Mouse (Mus musculus) CH12.LX (cell line): Measurements from ENCODE around the gene Scd4. TPM values are rescaled to one million over a fixed set of nuclear protein-coding genes. Genes with fewer than 3 reads are reported as not detected.

Experiments
- DNase-seq: peaks from one replicate; pipeline ENCODE4 v3.0.0-alpha.2; 2013; ENCODE audit errors: extremely low read depth
- H3K27ac ChIP-seq: 2 replicates; pipeline ENCODE4 v1.5.1; 2012; ENCODE audit warnings: low read depth, mild to moderate bottlenecking, control low read depth, moderate library complexity; ENCODE audit not compliant: insufficient read depth
- H3K27me3 ChIP-seq: replicated peaks from 2 replicates; pipeline ENCODE3; 2012; ENCODE audit warnings: inconsistent platforms
- H3K36me3 ChIP-seq, 2 experiments: replicated peaks in 1 of 2; 2 replicates each; pipeline versions ENCODE3 to v1.6.1; 2012; ENCODE audit warnings: inconsistent platforms in 1 of 2, low read length in 1 of 2, mild to moderate bottlenecking in 1 of 2, mixed read lengths in 1 of 2, moderate library complexity in 1 of 2; ENCODE audit not compliant: control insufficient read depth in 1 of 2, insufficient read depth in 1 of 2
- H3K4me1 ChIP-seq, 2 experiments: 2 replicates each; pipeline ENCODE4 v1.6.1; 2012; ENCODE audit warnings: inconsistent platforms in 1 of 2, moderate library complexity in 1 of 2; ENCODE audit not compliant: insufficient read depth in 2 of 2, control insufficient read depth in 1 of 2
- H3K4me2 ChIP-seq: 2 replicates; pipeline ENCODE4 v1.6.1; 2012; ENCODE audit warnings: low read depth, mild to moderate bottlenecking, control low read depth; ENCODE audit not compliant: poor library complexity, insufficient read depth, severe bottlenecking
- H3K4me3 ChIP-seq, 3 experiments: fragments of 150-350 bp in 1 of 3; sonication (generic) in 1 of 3; replicated peaks in 1 of 3; 2 replicates each; pipeline versions ENCODE3 to v1.5.1; 2011 to 2012; ENCODE audit warnings: low read depth in 2 of 3, low read length in 2 of 3, mild to moderate bottlenecking in 2 of 3, moderate library complexity in 2 of 3, control low read depth in 1 of 3, improper control_type of control experiment in 1 of 3, inconsistent platforms in 1 of 3, mixed read lengths in 1 of 3; ENCODE audit not compliant: poor library complexity in 1 of 3
- H3K79me2 ChIP-seq: replicated peaks from 2 replicates; pipeline ENCODE4 v1.6.1; 2012; ENCODE audit warnings: mild to moderate bottlenecking, moderate library complexity; ENCODE audit not compliant: control insufficient read depth, poor library complexity, insufficient read depth, severe bottlenecking; ENCODE audit errors: extremely low read depth
- H3K9ac ChIP-seq: 2 replicates; pipeline ENCODE4 v1.6.1; 2012; ENCODE audit warnings: low read depth, mild to moderate bottlenecking, control low read depth, moderate library complexity; ENCODE audit not compliant: insufficient read depth
- H3K9me3 ChIP-seq: replicated peaks from 2 replicates; pipeline ENCODE3; 2012; ENCODE audit warnings: low read length, inconsistent platforms, mixed read lengths
- CTCF ChIP-seq, 2 experiments: IDR thresholded peaks in 1 of 2; conservative IDR thresholded peaks in 1 of 2; 2 replicates each; pipeline ENCODE4 v1.5.1; 2011 to 2012; ENCODE audit warnings: low read depth in 2 of 2, low read length in 2 of 2, improper control_type of control experiment in 1 of 2, inconsistent platforms in 1 of 2, mild to moderate bottlenecking in 1 of 2, moderate library complexity in 1 of 2
- E2F4 ChIP-seq: IDR thresholded peaks from 2 replicates; pipeline ENCODE4 v1.6.1; 2011; ENCODE audit warnings: low read depth, low read length, improper control_type of control experiment; ENCODE audit not compliant: insufficient replicate concordance
- ELF1 ChIP-seq: IDR thresholded peaks from 2 replicates; pipeline ENCODE4 v1.6.1; 2014; ENCODE audit warnings: low read depth, mild to moderate bottlenecking, inconsistent platforms, low read length, improper control_type of control experiment
- EP300 ChIP-seq: IDR thresholded peaks from 2 replicates; pipeline ENCODE4 v1.6.1; 2011; ENCODE audit warnings: low read length, improper control_type of control experiment
- ETS1 ChIP-seq: conservative IDR thresholded peaks from 2 replicates; pipeline ENCODE4 v1.6.1; 2012; ENCODE audit warnings: low read depth, mild to moderate bottlenecking, inconsistent platforms, low read length, improper control_type of control experiment, moderate library complexity
- GABPA ChIP-seq: IDR thresholded peaks from 2 replicates; pipeline ENCODE4 v1.6.1; 2012; ENCODE audit warnings: low read depth, low read length, improper control_type of control experiment, inconsistent platforms; ENCODE audit not compliant: insufficient replicate concordance
- HCFC1 ChIP-seq: IDR thresholded peaks from 2 replicates; pipeline ENCODE4 v1.6.1; 2012; ENCODE audit warnings: low read depth, mild to moderate bottlenecking, inconsistent platforms, low read length, improper control_type of control experiment
- IRF4 ChIP-seq: IDR thresholded peaks from 2 replicates; pipeline ENCODE4 v1.6.1; 2014; ENCODE audit warnings: low read depth, mild to moderate bottlenecking, inconsistent platforms, low read length, improper control_type of control experiment
- JUN ChIP-seq: IDR thresholded peaks from 2 replicates; pipeline ENCODE4 v1.6.1; 2011; ENCODE audit warnings: low read depth, mild to moderate bottlenecking, low read length, improper control_type of control experiment, moderate library complexity; ENCODE audit not compliant: insufficient read depth
- JUND ChIP-seq: conservative IDR thresholded peaks from 2 replicates; pipeline ENCODE4 v1.6.1; 2011; ENCODE audit warnings: low read depth, low read length, improper control_type of control experiment
- KAT2A ChIP-seq: IDR thresholded peaks from 2 replicates; pipeline ENCODE4 v1.6.1; 2012; ENCODE audit warnings: low read length, improper control_type of control experiment, inconsistent platforms; ENCODE audit not compliant: insufficient replicate concordance
- MAFK ChIP-seq: IDR thresholded peaks from 2 replicates; pipeline ENCODE4 v1.6.1; 2011; ENCODE audit warnings: low read length, improper control_type of control experiment; ENCODE audit not compliant: insufficient replicate concordance
- MAX ChIP-seq: IDR thresholded peaks from 2 replicates; pipeline ENCODE4 v1.6.1; 2011; ENCODE audit warnings: low read length, improper control_type of control experiment
- MAZ ChIP-seq: IDR thresholded peaks from 2 replicates; pipeline ENCODE4 v1.6.1; 2012; ENCODE audit warnings: low read depth, mild to moderate bottlenecking, inconsistent platforms, low read length, improper control_type of control experiment, moderate library complexity
- MEF2A ChIP-seq: IDR thresholded peaks from 2 replicates; pipeline ENCODE4 v1.6.1; 2014; ENCODE audit warnings: low read depth, mild to moderate bottlenecking, inconsistent platforms, low read length, improper control_type of control experiment, borderline replicate concordance
- MXI1 ChIP-seq: IDR thresholded peaks from 2 replicates; pipeline ENCODE4 v1.6.1; 2011; ENCODE audit warnings: mild to moderate bottlenecking, low read depth, low read length, improper control_type of control experiment
- MYC ChIP-seq: IDR thresholded peaks from 2 replicates; pipeline ENCODE4 v1.6.1; 2011; ENCODE audit warnings: low read depth, mild to moderate bottlenecking, improper control_type of control experiment, low read length
- NELFE ChIP-seq: IDR thresholded peaks from 2 replicates; pipeline ENCODE4 v1.6.1; 2011; ENCODE audit warnings: low read depth, low read length, improper control_type of control experiment
- PAX5 ChIP-seq: IDR thresholded peaks from 2 replicates; pipeline ENCODE4 v1.6.1; 2012; ENCODE audit warnings: low read length, inconsistent platforms, mixed read lengths
- POLR2AphosphoS2 ChIP-seq: IDR thresholded peaks from 2 replicates; pipeline ENCODE4 v1.6.1; 2011; ENCODE audit warnings: low read depth, low read length, improper control_type of control experiment
- RAD21 ChIP-seq: IDR thresholded peaks from 2 replicates; pipeline ENCODE4 v1.6.1; 2011; ENCODE audit warnings: low read depth, mild to moderate bottlenecking, low read length, improper control_type of control experiment, moderate library complexity
- RCOR1 ChIP-seq: conservative IDR thresholded peaks from 2 replicates; pipeline ENCODE4 v1.6.1; 2012; ENCODE audit warnings: low read depth, mild to moderate bottlenecking, inconsistent platforms, low read length, improper control_type of control experiment
- SIN3A ChIP-seq: IDR thresholded peaks from 2 replicates; pipeline ENCODE4 v1.6.1; 2012; ENCODE audit warnings: low read length, improper control_type of control experiment, inconsistent platforms
- SMC3 ChIP-seq: IDR thresholded peaks from 2 replicates; pipeline ENCODE4 v1.6.1; 2011; ENCODE audit warnings: low read depth, low read length, improper control_type of control experiment
- TBP ChIP-seq: conservative IDR thresholded peaks from 2 replicates; pipeline ENCODE4 v1.6.1; 2011; ENCODE audit warnings: low read depth, low read length, improper control_type of control experiment
- TCF12 ChIP-seq: IDR thresholded peaks from 2 replicates; pipeline ENCODE4 v1.6.1; 2014; ENCODE audit warnings: low read depth, mild to moderate bottlenecking, inconsistent platforms, low read length, improper control_type of control experiment
- UBTF ChIP-seq: IDR thresholded peaks from 2 replicates; pipeline ENCODE4 v1.6.1; 2012; ENCODE audit warnings: low read depth, mild to moderate bottlenecking, inconsistent platforms, low read length, improper control_type of control experiment, moderate library complexity
- USF1 ChIP-seq: IDR thresholded peaks from 2 replicates; pipeline ENCODE4 v1.6.1; 2014; ENCODE audit warnings: low read depth, mild to moderate bottlenecking, inconsistent platforms, low read length, improper control_type of control experiment
- ZC3H11A ChIP-seq: IDR thresholded peaks from 2 replicates; pipeline ENCODE4 v1.6.1; 2012; ENCODE audit warnings: low read depth, mild to moderate bottlenecking, inconsistent platforms, low read length, improper control_type of control experiment
- ZKSCAN1 ChIP-seq: IDR thresholded peaks from 2 replicates; pipeline ENCODE4 v1.6.1; 2012; ENCODE audit warnings: low read depth, inconsistent platforms, low read length, improper control_type of control experiment, borderline replicate concordance
- ZNF384 ChIP-seq: IDR thresholded peaks from 2 replicates; pipeline ENCODE4 v1.6.1; 2012; ENCODE audit warnings: low read depth, low read length, improper control_type of control experiment, inconsistent platforms
- dilution Hi-C: fragments of 300-500 bp; cut with MboI; formaldehyde crosslinking; loops from 2 replicates; pipeline ENCODE4 v1.14.3; 2020; ENCODE audit warnings: low sequenced_read_pairs; ENCODE audit not compliant: extremely low pct_unique_long_range_greater_than_20kb, extremely low pct_ligation_motif_present
- in situ Hi-C: fragments of 300-500 bp; cut with MboI; formaldehyde crosslinking; loops from 3 replicates; pipeline ENCODE4 v1.14.3; 2019; ENCODE audit warnings: low sequenced_read_pairs, low pct_ligation_motif_present, low pct_unique_long_range_greater_than_20kb, mixed read lengths
- polyA plus RNA-seq: library from polyadenylated mRNA; unstranded; fragments of >175 nt; gene quantifications from 2 replicates; pipeline ENCODE4 v1.2.1, GENCODE M21; 2012; ENCODE audit warnings: low read depth; ENCODE audit not compliant: insufficient read length
- total RNA-seq, 2 experiments: library from RNA; depleted of rRNA; stranded (reverse); fragments of 300-350 nt in 1 of 2; fragments of >200 nt in 1 of 2; gene quantifications; 2 replicates each; pipeline ENCODE4 v1.2.3; 2012 to 2014

Gene Scd4
- total and polyA plus RNA-seq, 3 experiments = 0.11 TPM; not detected in 2

GRCm38 (mm10) chr19:44358700-44359099 is 25.8 kb downstream of the Scd4 start:
- Histone ChIP-seq H3K4me1 (peaks cover 0 to 4% of the 10 kb centered on the region in 2 experiments; a peak in 1 of 4 replicates), H3K4me2 (no peak overlapping the region), H3K9ac (no peak overlapping the region), H3K79me2 (no peaks in the 10 kb centered on the region), H3K27me3 (no peaks in the 10 kb centered on the region), H3K27ac (no peak overlapping the region), H3K36me3 (no peaks in the 10 kb centered on the region), H3K4me3 (no peak overlapping the region), H3K9me3 (no peaks in the 10 kb centered on the region)
- dilution Hi-C loops (no loop called here), in situ Hi-C loops (no loop called here)
- TF ChIP-seq MXI1 = no peak
- TF ChIP-seq TBP = no peak
- TF ChIP-seq IRF4 = no peak
- TF ChIP-seq SIN3A = no peak
- TF ChIP-seq ZKSCAN1 = no peak
- TF ChIP-seq JUND = no peak
- no peak for TF ChIP-seq ZNF384
- no peak for TF ChIP-seq HCFC1
- DNase-seq = no peak

- dilution Hi-C loops (no loop called here), in situ Hi-C loops (no loop called here)
- H3K36me3 ChIP-seq = no peaks in the 10 kb centered on the region
- no peaks in the 10 kb centered on the region for H3K27me3 ChIP-seq
- peak; percentile 95 for DNase-seq
- peak overlapping the region; percentile 76 for H3K4me2 ChIP-seq
- no peak overlapping the region for H3K9ac ChIP-seq
- peaks cover 0 to 24% of the 10 kb centered on the region in 2 experiments; a peak in 2 of 4 replicates for H3K4me1 ChIP-seq
- no peaks in the 10 kb centered on the region for H3K79me2 ChIP-seq
- H3K27ac ChIP-seq = peak overlapping the region; percentile 37; the same call in 1 of the 2 replicates
- H3K9me3 ChIP-seq = no peaks in the 10 kb centered on the region
- peak overlapping the region in 1 of 3 experiments; percentile 11 for H3K4me3 ChIP-seq
- TF ChIP-seq E2F4 (no peak), NELFE (peak; percentile 72; the same call in 1 of the 2 replicates), HCFC1 (0 out of 2 replicates have a peak, but pooled peaks have one; percentile 20), MAZ (no peak), RCOR1 (no peak; the same call in 1 of the 2 replicates), RAD21 (peak; percentile 98), ZC3H11A (peak; percentile 97), JUND (no peak), UBTF (no peak), POLR2AphosphoS2 (no peak), MYC (peak; percentile 84; the same call in 1 of the 2 replicates), MEF2A (peak; percentile 80), PAX5 (no peak), TCF12 (peak; percentile 78), CTCF (conservative IDR thresholded peaks at IDR 0.05 in 1 of 2, IDR thresholded peaks at IDR 0.05 in 1 of 2; ENCODE audit: low read depth in 2 of 2, low read length in 2 of 2) (peak; percentile 96 to 100), GABPA (no peak), JUN (no peak), SIN3A (peak; percentile 67), SMC3 (peak; percentile 98), ELF1 (peak; percentile 46), ZKSCAN1 (no peak), EP300 (peak; percentile 70; the same call in 1 of the 2 replicates), ETS1 (peak; percentile 54), MAFK (peak; percentile 69; the same call in 1 of the 2 replicates), MAX (peak; percentile 96), MXI1 (0 out of 2 replicates have a peak, but pooled peaks have one; percentile 39), KAT2A (no peak), USF1 (peak; percentile 21; the same call in 1 of the 2 replicates), IRF4 (peak; percentile 92)
Measured at GRCm38 (mm10) chr19:44363529-44363928, 30.6 kb downstream of the Scd4 start.
